Mouse (Mus musculus) heart, postnatal 0 days (tissue): ENCODE measurements at regions not wholly inside any gene's neighbourhood (a gene's known extent, or its start where the extent isn't known, plus 50 kb on each side); places are given as distances from the start of the nearest gene placed in this dataset.

ENCODE experiments used
- CTCF ChIP-seq: IDR thresholded peaks from 2 replicates; pipeline ENCODE4 v1.5.1; 2016; ENCODE audit warnings: antibody characterized with exemption, control low read depth, low read depth
- EP300 ChIP-seq: IDR thresholded peaks from 2 replicates; pipeline ENCODE4 v1.6.1; 2016; ENCODE audit warnings: antibody characterized with exemption, low read depth

DNA sequence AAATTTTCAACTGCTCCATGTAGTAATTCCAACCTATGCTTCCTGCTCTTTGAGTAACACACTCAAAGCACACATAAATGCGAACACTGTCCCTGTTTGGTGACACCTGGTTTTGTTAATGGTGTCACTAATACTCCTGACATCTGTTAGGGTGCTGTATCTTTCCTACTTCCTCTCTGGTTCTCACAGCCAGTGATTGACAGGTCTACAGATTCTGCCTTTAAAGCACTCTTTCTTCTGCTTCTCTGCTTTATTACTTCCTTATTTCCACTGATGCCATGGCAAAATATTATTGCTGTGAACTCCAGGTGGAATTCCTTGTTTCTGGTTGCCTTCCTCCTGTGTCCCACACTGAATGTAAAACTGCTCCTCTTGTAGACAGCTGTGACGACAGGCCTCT, 63.5 kb upstream of the Pam start:
- TF ChIP-seq CTCF (no peak), EP300 (no peak)
